Mouse (Mus musculus) ES-E14 (cell line): ENCODE data around the gene Dctn2.

Experiments
- ZC3H11A ChIP-seq: IDR thresholded peaks from 2 replicates; pipeline ENCODE4 v1.6.1; 2012; ENCODE audit warnings: low read depth, mild to moderate bottlenecking, inconsistent platforms, low read length, borderline replicate concordance
- ZNF384 ChIP-seq: IDR thresholded peaks from 2 replicates; pipeline ENCODE4 v1.6.1; 2012; ENCODE audit warnings: low read depth, low read length, inconsistent platforms

DNA sequence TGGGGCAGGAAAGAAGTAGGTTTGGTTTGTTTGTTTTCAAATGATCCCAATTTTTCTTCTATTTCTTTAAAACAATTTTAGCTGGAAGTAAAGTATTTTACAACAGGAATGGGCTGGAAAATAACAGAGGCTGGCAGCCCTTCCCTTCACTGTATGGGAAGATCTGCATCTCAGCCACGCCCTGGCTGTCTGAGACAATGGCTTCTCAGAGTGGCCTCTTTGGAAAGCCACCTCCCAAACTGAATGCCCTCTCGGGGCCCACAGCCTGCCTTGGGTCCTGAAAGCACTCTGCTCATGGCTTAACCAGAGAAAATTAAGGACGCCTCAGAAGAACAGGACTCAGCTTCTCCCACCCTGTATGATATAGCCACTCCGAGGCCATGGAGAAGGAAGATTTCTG lies 3.7 kb downstream of the Dctn2 start:
- TF ChIP-seq ZNF384, result no peak
- no peak for TF ChIP-seq ZC3H11A
